Mouse (Mus musculus) gastrocnemius, postnatal 25 days (tissue): ENCODE measurements at regions not wholly inside any gene's neighbourhood (a gene's known extent, or its start where the extent isn't known, plus 50 kb on each side); places are given as distances from the start of the nearest gene placed in this dataset.

ENCODE experiments used
- DNase-seq: peaks from one replicate; pipeline ENCODE4 v3.0.0; 2022

- DNase-seq = no peak
These were observed 395.8 kb downstream of the Tshz3 start for GRCm38 (mm10) chr7:37093721-37094120.

GRCm38 (mm10) chr7:37095839-37096238, 397.9 kb downstream of the Tshz3 start:
- DNase-seq = no peak

GRCm38 (mm10) chr7:37096291-37096690, 398.4 kb downstream of the Tshz3 start:
- no peak for DNase-seq

GRCm38 (mm10) chr7:37098950-37099349, 401.0 kb downstream of the Tshz3 start:
- no peak for DNase-seq

GRCm38 (mm10) chr7:37104671-37105070, 406.8 kb downstream of the Tshz3 start:
- no peak for DNase-seq

- no peak for DNase-seq
These were observed 413.2 kb downstream of the Tshz3 start for GRCm38 (mm10) chr7:37111071-37111470.

- no peak for DNase-seq
These were observed 422.9 kb downstream of the Tshz3 start for GRCm38 (mm10) chr7:37120776-37121175.

- no peak for DNase-seq
These were observed 442.3 kb downstream of the Tshz3 start for GRCm38 (mm10) chr7:37140191-37140590.

- no peak for DNase-seq
These were observed 444.9 kb downstream of the Tshz3 start for GRCm38 (mm10) chr7:37142780-37143179.

GRCm38 (mm10) chr7:37144303-37144702, 446.4 kb downstream of the Tshz3 start:
- no peak for DNase-seq

GRCm38 (mm10) chr7:37149711-37150110, 451.8 kb downstream of the Tshz3 start:
- no peak for DNase-seq

GRCm38 (mm10) chr7:37159801-37160200, 461.9 kb downstream of the Tshz3 start:
- no peak for DNase-seq

- no peak for DNase-seq
These were observed 471.0 kb downstream of the Tshz3 start for GRCm38 (mm10) chr7:37168883-37169282.

- no peak for DNase-seq
These were observed 477.8 kb downstream of the Tshz3 start for GRCm38 (mm10) chr7:37175746-37176145.

- DNase-seq = no peak
These were observed 480.3 kb downstream of the Tshz3 start for GRCm38 (mm10) chr7:37178256-37178655.

- DNase-seq = no peak
These were observed 482.0 kb downstream of the Tshz3 start for GRCm38 (mm10) chr7:37179907-37180306.

- no peak for DNase-seq
These were observed 482.5 kb downstream of the Tshz3 start for GRCm38 (mm10) chr7:37180416-37180815.

GRCm38 (mm10) chr7:37181109-37181508, 483.2 kb downstream of the Tshz3 start:
- no peak for DNase-seq

- DNase-seq = no peak
These were observed 494.6 kb downstream of the Tshz3 start for GRCm38 (mm10) chr7:37192536-37192935.

GRCm38 (mm10) chr7:37204800-37205199, 506.9 kb downstream of the Tshz3 start:
- no peak for DNase-seq

- DNase-seq = no peak
These were observed 510.4 kb downstream of the Tshz3 start for GRCm38 (mm10) chr7:37208305-37208704.

- DNase-seq = no peak
These were observed 515.8 kb downstream of the Tshz3 start for GRCm38 (mm10) chr7:37213751-37214181.

- no peak for DNase-seq
These were observed 517.6 kb downstream of the Tshz3 start for GRCm38 (mm10) chr7:37215498-37215897.

GRCm38 (mm10) chr7:37220476-37220875, 522.6 kb downstream of the Tshz3 start:
- no peak for DNase-seq

- DNase-seq = no peak
These were observed 528.5 kb downstream of the Tshz3 start for GRCm38 (mm10) chr7:37226423-37226822.
